Mouse (Mus musculus) ZHBTc4 (cell line): Measurements from ENCODE around the gene P2rx1.
A peak's percentile ranks its signal among the peaks of the same experiment; 100 is the strongest.

Experiments used
- DNase-seq: peaks from one replicate; pipeline ENCODE4 v3.0.0-alpha.2; 2011; ENCODE audit warnings: low read depth, low spot score

The P2rx1 gene

DNA sequence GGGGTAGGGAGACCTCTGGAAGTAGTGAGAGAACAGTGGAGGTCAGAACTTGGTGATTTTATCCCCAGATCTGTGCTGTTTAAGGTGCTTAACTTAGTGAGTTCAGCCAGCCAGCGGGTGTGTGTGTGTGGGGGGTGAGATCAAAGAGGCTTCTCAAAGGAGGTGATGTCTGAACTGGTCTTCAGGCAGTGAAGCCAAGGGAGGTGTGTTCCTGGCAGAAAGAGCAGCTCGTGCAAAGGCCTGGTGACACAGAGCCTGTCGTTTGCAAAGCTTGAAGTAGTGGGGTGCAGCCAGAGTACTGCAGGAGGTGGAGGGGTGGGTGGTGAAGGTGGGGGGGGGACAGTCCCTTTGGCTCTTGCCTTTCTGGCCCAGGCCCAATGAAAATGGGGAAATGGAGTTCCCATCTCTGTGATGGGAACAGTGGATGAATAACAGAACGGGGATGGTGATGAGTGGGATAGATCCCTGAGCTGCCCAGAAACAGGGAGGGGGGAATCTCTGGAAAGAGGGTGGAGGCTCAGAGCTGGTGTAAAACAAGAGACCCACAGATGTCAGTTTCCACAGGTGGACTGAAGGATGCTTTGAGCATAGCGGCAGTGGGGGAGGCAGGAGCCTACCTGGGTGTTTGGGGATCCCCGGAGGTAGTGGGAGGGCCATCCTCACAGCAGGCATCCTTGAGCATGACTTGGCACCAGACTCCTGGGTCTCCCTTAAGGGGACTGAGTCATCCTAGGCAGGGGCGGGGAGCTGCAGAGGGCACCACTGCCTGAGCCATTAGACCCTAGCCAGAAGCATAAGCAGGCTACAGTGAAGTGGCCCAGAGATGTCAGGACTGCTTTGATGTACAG, 22.3 kb downstream of the P2rx1 start:
- DNase-seq: no peak

DNA sequence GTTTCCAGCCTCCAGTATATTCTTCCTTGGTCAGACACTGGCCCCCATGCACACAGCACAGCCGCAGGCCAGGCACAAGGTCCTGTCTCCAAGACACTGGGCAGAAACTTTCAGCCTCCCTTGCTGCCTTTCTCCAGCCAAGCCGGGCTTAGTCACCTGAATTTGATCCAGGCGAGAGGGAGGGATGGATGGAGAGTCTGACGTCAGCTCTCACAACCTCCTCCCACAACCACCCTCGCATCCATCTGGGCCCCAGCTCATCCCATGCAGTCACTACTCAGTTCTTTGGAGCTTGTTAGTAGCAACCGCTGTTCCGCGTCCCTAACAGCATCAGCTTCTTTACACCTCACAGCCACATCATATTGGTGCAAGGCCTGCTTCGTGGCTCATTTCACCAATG, 24.2 kb downstream of the P2rx1 start:
- no peak for DNase-seq

DNA sequence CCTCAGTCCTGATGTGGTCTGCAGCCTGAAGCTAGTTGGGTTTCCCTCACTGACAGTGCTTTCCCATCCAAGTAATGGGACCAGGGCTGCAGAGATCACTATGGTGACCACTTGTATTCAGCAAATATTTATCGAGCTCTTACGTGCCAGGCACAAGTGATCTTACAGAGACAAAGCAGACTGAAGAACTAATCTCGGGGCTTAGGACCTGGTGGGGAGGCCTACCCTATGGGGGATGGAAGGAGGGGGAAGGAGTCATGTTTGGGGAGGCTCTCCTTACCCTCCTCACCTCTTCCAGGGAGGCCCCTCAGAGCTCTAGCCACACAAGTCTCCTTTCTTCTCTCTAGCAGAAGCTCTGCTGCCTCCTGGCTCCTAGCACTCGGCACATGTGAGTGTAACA, 24.9 kb downstream of the P2rx1 start:
- no peak for DNase-seq

DNA sequence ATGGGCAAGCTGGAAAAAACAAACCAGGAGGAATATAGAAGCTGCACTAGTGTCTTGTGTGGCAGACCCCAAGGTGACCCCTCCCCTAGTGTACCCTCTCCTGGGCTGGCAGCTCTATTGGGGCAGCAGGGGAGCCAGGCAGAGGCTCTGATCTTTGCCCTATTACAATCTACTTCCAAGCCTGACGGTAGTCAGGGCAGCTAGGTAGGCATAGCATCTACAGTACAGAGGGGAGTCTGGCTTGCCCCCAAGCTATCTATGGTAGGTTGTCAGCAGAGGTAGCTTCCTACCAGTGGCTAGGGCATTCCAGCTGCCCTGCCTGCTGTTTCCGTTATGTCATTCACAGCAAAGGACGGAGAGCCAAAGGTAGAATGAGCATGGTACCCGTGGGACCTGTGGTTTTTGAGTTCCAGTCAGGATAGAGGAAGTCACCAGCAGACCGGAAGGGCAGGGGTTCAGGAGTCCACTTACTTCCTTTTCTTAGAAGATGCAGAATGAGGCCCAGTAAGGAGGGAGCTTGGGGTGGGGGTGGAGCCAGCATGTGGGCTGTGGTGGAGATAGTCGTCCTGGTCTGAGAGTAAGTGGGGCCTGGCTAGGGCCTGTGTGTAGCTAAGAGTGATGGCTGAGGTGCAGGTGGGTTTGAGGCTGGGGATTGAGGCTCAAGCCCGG, 25.5 kb downstream of the P2rx1 start:
- no peak for DNase-seq

DNA sequence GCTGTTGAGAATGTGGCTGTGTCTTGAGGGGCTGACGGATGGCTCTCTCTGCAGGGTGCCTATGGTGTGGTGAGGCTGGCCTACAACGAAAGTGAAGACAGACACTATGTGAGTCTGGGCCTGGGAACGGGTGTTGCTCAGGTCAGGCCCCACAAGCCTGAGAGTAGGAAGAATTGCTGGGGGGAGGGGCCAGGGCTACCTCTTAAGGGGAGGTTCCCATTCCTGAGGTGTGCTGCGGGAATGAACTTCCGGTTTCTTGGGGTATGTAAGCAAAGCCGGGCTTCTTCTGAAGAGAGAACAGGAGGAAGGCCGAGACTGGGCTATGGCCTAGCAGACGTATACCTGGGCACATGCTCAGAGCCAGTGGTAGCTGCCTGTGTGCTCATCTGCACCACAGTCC, 28.1 kb downstream of the P2rx1 start:
- DNase-seq: peak; percentile 72

DNA sequence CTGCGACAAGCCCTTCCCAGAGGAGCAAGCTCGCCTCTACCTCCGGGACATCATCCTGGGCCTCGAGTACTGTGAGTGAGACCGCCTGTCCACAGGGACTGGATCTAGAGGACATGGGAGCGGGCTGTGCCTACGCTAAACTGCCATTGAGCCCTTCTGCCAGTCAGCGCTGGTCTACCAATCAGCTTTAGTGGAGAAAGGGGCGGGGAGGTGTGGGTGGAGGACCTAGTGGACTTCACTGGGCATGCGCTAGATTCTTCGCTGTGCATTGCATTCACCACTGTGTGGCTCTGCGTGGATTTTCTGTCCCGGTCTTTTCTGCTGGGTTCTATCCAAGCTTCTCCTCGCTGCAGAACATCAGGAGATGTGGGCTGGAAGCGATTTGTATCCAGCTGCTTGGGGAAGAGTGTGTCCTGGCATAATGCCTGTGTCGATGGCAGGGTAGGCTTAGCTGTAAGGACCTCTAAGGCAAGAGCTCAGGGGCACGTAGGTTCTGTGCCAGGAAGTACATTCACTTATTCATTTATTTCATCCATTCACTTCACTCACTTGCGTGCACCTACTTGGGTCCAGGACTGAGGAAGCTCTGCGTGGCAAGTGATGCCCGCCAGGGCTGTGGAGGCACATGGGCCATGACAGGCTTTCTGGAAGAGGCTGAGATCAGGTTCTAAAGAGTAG, 32.1 kb downstream of the P2rx1 start:
- DNase-seq: peak; percentile 85

DNA sequence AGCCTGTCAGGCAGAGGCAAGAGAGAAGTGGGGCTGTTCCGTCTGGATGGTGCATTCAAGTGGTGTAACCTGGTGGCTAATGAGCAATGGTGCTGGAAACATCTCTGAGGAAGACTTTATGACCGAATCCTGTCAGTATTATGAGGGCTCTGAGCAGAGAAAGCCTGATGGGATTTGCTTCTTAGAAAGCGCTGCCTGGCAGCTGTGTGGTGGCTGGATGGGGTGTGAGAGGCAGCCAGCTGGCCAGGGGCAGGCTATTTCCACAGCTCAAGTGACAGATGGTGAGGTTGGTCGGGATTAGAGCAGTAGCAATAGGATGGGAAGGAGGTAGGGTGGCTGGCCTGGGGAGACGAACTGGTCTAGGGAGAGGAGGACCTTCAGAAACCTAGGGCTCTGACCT, 32.6 kb downstream of the P2rx1 start:
- DNase-seq: no peak

DNA sequence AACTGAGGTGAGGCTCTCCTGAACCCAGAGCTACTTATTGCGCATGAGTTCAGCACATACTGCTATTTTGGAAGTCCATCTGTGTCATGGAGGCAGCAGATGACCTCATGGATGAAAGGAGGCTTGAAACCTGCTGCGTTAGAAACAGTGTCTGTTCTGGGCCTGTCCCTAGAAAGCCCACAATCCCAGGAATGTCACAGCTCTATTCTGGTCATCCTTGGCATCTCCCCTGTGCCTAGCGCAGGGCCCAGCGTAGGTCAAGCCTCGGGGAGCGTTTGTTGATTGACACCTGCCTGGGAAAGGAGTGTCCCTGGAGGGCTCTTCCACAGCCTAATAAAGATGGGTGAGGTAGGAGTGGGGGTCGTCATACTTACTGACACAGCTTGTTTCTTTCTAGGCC, 37.2 kb downstream of the P2rx1 start:
- DNase-seq: no peak

DNA sequence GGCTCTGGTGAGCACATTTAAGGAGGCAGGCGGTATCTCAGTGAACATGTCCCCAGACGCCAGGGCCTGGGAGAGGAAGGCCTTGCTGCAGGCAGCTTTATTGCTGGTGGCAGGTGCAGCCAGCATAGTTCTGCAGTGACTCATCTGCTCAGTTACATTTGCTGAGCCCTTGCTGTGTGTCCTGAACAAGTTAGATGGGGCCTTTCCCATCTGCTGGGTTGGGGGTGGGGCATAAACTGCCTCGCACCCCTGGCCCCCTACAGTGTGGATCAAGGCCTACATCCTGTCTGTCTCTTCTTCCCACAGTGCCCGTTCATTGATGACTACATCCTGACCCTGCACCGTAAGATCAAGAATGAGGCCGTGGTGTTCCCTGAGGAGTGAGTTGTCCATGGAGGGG, 38.0 kb downstream of the P2rx1 start:
- DNase-seq: peak; percentile 70

DNA sequence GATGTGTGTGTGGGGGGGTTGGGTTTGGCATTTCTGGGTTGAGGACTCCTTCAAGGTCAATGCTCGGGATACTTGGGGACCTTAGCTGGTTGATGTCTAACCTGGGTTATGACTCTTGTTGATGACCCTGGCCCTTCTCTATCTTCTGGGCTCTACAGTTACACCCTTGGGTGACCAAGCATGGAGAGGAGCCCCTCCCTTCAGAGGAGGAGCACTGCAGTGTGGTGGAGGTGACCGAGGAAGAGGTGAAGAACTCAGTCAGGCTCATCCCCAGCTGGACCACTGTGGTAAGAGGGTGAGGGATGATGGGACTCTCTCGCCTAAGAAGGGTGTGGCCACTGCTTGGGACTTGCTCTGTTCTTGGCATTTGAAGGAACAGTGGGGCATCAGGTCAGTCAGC, 38.8 kb downstream of the P2rx1 start:
- DNase-seq: no peak

DNA sequence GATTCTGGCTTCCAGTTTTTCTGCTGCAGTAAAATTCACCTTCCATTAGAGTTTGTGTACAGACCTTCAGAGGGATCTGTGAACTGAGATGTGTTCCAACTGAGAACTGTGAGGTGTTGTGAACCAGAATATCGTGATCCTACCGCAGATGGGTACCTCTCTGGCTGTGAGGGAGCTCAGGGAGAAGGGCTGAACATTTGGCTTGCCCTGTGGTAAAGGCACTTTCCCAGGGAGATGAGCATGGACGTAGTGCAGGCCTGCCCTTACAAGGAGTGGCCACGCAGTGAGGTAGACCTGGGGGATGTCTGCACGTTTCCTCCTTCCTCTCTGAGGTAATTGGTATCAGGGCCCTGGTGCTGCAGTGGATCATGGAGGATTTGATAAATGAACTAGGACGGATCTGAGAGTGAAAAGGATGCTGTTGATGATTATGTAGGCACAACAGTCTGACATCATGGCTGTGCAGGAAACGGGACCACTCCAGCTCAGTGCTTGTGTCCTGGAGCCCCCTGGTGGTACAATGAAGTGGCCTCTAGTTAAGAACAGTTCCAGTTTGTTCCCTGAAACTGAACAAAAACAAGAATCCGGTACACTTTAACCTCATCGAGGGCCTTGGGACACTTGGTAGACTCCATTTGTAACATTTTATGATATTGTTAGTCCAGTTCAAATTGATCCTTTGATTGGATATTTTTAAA, 40.3 kb downstream of the P2rx1 start:
- DNase-seq: peak; percentile 74

DNA sequence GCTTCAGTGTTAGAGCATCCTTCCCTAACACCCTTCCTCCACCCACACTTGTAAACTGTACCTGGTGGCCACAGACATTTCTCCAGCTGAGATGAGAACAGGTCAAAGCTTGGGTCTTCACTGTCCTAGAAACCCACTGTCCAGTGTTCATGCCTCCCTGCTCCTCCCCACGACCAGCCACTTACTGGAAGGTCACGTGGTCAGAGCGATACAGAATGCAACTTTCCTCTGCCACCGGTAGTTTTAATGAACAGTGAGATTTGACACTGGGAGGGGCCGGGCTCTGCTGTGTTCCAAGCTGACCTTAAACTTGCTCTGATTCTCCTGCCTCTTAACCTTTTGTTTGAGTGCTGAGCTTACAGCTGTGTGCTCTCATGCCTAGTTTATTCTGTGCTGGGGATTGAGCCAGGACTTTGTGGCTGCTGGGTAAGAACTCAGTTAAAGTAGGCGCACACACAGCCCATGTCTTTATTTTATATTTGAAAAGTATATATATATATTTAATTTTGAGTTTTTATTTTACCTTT, 45.4 kb downstream of the P2rx1 start:
- peak; percentile 39 for DNase-seq

DNA sequence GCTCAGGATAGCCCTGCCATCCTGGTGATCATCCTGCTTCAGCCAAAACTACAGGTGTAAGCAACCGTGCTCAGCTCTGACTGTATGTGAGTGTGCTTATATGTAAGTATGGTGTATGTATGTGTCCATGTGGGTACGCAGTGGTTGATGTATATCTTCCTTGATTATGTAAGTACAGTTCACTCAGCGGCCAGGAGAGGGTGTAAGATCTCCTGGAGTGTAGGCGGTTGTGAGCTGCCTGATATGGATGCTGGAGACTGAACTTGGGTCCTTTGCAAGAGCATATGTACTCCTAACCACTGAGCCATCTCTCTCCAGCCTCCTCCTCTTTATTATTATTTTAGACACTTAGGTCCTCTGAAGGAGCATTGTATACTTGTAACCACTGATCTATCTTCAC, 45.9 kb downstream of the P2rx1 start:
- DNase-seq: peak; percentile 73

DNA sequence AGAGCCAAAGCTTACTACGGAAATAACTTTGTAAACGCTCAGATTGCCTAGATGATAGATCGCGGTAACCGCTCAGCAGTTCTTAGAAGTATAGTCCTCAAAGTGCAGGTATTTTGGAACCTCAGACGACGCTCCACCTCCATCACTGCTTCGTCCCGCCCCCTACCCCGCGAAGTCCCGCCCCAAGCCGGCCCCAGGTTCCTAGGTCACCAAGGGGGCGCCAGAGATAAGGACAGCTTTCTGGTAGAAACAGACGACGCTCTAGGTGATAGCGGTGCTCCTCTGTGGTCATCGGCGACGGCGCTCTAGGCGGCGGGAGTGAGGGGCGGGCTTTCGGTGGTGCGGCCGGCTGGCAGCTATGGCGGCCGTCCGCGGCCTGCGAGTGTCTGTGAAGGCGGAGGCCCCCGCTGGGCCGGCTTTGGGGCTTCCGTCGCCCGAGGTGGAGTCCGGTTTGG, 48.7 kb downstream of the P2rx1 start, which contains the start of gene Ncbp3:
Gene Ncbp3 (plus strand): TSS at position 242 of the 455 bp plus-strand sequence.
- peak; percentile 98 for DNase-seq

DNA sequence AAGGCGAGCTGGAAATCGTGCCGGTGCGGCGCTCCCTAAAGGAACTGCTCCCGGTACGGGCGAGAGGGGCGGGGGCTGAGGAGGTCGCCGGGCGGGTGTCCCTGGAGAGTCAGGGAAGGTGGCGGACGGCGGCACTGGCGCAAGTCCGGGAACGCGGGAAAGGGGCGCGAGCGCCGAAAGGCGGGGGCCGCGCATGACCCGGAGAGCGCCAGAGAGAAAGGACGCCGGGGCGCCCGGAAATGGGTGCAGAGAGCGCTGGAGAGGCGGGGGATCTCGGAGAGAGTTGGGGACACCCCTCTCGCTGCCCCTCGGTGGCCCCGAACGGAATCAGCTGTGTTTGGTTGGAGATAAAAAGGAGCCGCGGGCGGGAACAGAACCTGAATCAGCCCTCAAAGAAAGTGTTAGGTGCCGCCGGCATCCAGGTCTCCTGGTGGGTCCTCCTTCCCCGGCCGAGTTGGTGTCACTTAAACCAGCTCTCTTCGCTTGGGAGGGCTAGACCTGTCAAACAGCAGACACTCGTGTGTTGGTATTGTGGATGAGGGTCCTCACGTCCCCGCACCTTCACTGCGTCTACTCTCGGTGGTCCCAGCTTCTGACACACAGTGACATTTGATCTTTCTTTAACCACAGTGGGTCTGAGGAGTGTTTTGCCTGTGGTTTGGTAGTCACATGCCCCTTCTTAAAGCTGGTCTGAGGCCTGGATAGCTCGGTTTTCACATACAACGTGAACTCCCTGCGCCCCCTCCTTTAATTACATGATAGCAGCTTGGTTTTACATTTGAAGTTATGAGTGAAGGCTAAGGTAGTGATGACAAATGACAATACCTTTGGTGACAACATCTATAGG, 49.4 kb downstream of the P2rx1 start:
- DNase-seq: peak; percentile 41

DNA sequence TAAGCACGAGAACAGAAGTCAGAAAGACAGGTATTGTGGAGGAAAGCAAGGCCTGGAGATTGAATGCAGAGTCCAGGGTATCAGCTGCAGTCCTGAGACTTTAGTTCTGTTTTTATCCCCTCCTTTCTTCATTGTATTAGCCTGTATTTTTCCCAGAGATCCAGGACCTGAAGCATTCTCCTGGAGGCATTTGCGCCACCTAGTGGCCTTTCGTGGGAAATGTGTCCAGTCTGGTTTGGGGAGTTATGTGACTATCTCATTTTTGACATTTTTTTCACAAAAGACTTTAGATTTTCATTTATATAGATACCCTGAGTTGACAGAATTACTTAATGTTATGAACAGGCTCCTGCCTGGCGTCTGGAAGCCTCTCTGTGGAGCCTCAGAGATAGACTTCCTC, 50.4 kb downstream of the P2rx1 start:
- peak; percentile 85 for DNase-seq

DNA sequence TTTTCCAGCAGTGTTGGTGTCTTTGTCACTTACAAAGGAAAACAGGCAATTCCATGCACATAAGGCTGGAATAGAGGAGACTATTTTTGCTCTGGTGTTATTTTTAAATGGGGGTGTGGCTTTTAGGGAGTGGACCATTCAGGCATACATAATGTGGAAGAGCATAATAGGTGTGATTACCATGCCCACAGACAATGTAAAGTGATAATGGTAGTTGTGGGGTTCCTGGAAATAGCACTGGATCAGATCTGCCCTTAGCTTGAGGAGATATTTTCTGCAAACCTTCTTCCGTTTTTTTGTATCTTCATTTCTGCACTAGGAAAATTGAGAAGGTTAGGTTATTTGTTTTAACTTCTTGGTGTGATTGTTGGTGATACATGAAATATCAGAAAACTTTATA, 53.9 kb downstream of the P2rx1 start:
- no peak for DNase-seq

DNA sequence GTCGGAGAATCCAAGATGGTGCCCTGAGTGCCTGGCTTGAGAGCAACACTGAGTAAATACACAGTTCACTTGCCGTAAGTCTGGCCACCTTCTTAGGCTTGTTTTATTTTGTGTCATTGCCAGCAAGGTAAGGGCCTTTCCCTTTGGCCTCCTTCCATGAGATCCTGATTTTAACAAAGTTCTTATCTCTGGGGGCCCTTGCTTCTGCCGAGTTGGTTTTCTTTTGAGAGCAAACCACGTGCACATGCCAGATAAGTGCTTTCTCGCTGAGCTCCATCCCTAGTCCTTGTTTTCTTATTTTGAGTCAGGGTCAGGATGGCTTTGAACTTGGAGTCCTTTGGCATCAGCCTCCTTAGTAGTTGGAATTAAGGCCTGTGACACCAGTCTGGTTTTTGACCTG, 58.8 kb downstream of the P2rx1 start:
- DNase-seq: no peak

DNA sequence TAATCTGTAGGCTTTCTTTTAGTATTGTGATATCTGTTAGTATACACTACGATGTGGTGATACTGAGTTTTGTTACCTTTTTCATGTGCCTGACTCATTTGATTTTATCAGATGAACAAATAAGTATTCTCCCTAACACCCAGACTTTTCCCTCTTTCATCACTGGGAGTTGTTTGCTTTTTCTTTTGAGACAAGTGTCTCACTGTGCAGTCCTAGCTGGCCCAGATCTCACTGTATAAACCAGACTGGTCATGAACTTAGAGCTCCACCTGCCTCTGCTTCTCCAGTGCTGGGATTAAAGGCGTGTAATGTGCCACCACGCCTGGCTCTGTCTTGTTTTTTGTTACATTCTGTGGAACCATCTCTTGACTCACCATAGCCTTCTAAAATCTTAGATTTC, 60.7 kb downstream of the P2rx1 start:
- no peak for DNase-seq

DNA sequence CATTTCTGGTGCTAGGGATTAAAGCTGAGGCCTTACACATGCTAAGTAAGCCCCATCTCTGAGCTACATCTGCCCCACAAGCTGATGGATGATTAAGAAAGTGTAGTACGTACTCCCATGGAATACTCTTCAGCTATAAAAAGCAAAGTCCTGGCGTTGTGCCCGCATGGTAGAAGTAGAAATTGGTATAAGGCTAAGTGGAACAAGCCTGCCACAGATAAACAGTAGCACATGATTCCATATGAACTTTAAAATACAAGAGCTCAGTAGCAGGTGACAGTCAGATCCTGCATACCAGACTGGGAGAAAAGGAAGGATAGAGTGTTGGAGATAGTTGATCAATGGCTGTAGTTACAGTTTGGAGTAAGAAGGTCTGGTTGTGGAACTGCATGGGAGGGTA, 62.5 kb downstream of the P2rx1 start:
- DNase-seq: no peak
